Mouse (Mus musculus) bone marrow macrophage, adult 2 months (primary cell): Measurements from ENCODE around the gene Lsamp. TPM values are rescaled to one million over a fixed set of nuclear protein-coding genes. Genes with fewer than 3 reads are reported as not detected.

ENCODE experiments used
- H3K27ac ChIP-seq: 2 replicates; pipeline ENCODE4 v1.5.1; 2012; ENCODE audit warnings: low read depth, low read length; ENCODE audit not compliant: insufficient read depth
- H3K4me1 ChIP-seq: 2 replicates; pipeline ENCODE4 v1.6.1; 2012; ENCODE audit warnings: low read length; ENCODE audit not compliant: control insufficient read depth, insufficient read depth
- H3K4me3 ChIP-seq: 2 replicates; pipeline ENCODE4 v1.5.1; 2012; ENCODE audit warnings: mild to moderate bottlenecking, low read length, moderate library complexity; ENCODE audit not compliant: insufficient read depth
- CTCF ChIP-seq: IDR thresholded peaks from 2 replicates; pipeline ENCODE4 v1.5.1; 2012; ENCODE audit warnings: low read depth, mild to moderate bottlenecking, low read length, moderate library complexity
- POLR2A ChIP-seq: IDR thresholded peaks from 2 replicates; pipeline ENCODE4 v1.6.1; 2012; ENCODE audit warnings: mild to moderate bottlenecking, low read depth, low read length, borderline replicate concordance
- polyA plus RNA-seq: library from polyadenylated mRNA; stranded (reverse); fragments of >200 nt; gene quantifications from 2 replicates; pipeline ENCODE4 v1.2.4, GENCODE M21; 2012; ENCODE audit not compliant: missing spikeins, insufficient read depth, insufficient read length

Gene Lsamp
- polyA plus RNA-seq, 1 experiment, result not detected

GRCm38 (mm10) chr16:41131053-41131452 lies 1146.9 kb downstream of the Lsamp start:
- TF ChIP-seq CTCF, result no peak
- TF ChIP-seq POLR2A, result no peak
- H3K27ac ChIP-seq, result no peak overlapping the region
- no peak overlapping the region for H3K4me3 ChIP-seq
- H3K4me1 ChIP-seq, result no peaks in the 10 kb centered on the region

GRCm38 (mm10) chr16:41172839-41173238 lies 1188.7 kb downstream of the Lsamp start:
- no peak overlapping the region for H3K4me3 ChIP-seq
- no peaks in the 10 kb centered on the region for H3K4me1 ChIP-seq
- no peak for TF ChIP-seq CTCF
- no peak for TF ChIP-seq POLR2A
- no peak overlapping the region for H3K27ac ChIP-seq

DNA sequence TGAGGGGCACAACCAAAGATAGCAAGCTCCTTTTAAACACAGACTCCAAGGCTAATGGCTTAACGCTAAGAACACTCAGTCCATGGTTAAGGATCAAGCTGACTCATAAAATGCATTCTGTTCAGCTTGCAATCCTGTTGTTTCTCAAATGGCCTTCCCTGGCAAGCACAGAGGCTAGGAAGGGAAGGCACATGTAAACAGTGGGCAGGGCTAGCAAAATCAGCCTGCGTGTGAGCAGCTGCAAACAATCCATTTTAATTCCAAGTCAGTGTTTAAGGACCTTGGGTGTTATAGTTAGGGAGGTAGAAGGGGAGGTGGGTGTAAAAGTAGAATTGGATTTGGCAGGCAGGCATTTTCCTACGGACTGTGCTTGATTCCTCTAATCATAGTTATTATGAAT lies 1195.4 kb downstream of the Lsamp start:
- H3K4me1 ChIP-seq, result no peaks in the 10 kb centered on the region
- H3K27ac ChIP-seq, result no peak overlapping the region
- no peak overlapping the region for H3K4me3 ChIP-seq
- TF ChIP-seq CTCF, result no peak
- no peak for TF ChIP-seq POLR2A

DNA sequence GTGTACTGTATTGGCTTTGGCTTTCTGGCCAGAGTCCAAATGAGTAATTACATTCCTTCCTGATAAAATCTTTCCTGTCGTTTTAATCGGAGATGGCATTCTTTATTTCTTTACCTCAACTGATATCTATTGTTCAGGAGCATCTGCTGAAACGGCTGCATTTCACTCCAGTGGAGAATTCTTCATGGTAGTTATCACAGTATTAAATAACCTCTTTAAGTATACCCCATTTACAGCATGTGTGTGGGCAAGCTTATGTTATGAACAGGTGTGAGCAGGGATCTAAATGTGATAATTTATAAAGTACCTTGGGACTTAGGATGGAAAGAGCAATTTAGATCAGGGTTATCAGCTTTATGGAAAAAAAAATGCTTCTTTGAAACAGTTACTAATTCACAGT lies 1196.7 kb downstream of the Lsamp start:
- TF ChIP-seq CTCF (no peak), POLR2A (no peak)
- Histone ChIP-seq H3K27ac (no peak overlapping the region), H3K4me1 (no peaks in the 10 kb centered on the region), H3K4me3 (no peak overlapping the region)

DNA sequence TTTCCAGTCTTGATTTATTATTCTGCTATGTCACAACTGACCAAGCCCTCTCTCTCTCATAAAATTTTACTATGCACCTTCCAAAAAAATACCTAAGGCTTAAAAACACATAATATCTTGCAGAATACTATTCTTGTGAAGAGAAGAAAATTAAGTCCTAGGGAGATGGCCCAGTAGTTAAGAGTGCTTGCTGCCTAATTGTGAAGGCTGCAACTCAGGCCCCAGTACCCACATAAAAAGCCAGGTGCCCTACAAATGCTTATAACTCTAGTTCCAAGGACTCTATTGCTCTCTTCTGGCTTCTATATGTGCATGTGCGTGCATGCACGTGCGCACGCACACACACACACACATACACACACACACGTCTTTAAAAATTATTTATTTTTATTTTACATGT lies 1225.9 kb downstream of the Lsamp start:
- no peaks in the 10 kb centered on the region for H3K4me1 ChIP-seq
- TF ChIP-seq CTCF (no peak), POLR2A (no peak)
- no peak overlapping the region for H3K4me3 ChIP-seq
- no peak overlapping the region for H3K27ac ChIP-seq

GRCm38 (mm10) chr16:41235829-41236228 lies 1251.7 kb downstream of the Lsamp start:
- TF ChIP-seq POLR2A (no peak), CTCF (no peak)
- H3K27ac ChIP-seq, result no peak overlapping the region

GRCm38 (mm10) chr16:41242841-41243240 lies 1258.7 kb downstream of the Lsamp start:
- Histone ChIP-seq H3K4me1 (no peaks in the 10 kb centered on the region), H3K4me3 (no peak overlapping the region), H3K27ac (no peak overlapping the region)
- no peak for TF ChIP-seq CTCF

More at GRCm38 (mm10) chr16:41235829-41236228, 1251.7 kb downstream of the Lsamp start:
- H3K4me1 ChIP-seq, result no peaks in the 10 kb centered on the region
- no peak overlapping the region for H3K4me3 ChIP-seq

DNA sequence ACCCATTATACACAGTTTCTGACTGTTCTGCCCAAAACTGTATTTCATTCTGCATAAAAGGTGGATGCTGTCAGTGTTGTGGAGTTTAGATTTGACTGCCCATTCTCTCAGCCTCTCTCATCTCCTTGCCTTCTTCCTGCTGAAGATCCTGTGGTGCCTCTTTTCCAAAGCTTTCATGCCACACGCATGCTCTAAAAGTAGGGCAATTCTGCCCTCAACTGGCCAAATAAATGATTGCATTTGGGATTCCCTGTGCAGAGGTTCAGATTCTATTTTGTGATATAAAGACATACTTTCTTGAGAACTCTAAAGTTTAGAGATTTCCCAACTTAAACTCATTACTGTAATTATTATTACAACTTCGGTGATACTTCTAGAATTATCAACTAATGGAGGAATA lies 1260.5 kb downstream of the Lsamp start:
- Histone ChIP-seq H3K27ac (no peak overlapping the region), H3K4me1 (no peaks in the 10 kb centered on the region), H3K4me3 (no peak overlapping the region)
- no peak for TF ChIP-seq CTCF
- TF ChIP-seq POLR2A, result no peak

DNA sequence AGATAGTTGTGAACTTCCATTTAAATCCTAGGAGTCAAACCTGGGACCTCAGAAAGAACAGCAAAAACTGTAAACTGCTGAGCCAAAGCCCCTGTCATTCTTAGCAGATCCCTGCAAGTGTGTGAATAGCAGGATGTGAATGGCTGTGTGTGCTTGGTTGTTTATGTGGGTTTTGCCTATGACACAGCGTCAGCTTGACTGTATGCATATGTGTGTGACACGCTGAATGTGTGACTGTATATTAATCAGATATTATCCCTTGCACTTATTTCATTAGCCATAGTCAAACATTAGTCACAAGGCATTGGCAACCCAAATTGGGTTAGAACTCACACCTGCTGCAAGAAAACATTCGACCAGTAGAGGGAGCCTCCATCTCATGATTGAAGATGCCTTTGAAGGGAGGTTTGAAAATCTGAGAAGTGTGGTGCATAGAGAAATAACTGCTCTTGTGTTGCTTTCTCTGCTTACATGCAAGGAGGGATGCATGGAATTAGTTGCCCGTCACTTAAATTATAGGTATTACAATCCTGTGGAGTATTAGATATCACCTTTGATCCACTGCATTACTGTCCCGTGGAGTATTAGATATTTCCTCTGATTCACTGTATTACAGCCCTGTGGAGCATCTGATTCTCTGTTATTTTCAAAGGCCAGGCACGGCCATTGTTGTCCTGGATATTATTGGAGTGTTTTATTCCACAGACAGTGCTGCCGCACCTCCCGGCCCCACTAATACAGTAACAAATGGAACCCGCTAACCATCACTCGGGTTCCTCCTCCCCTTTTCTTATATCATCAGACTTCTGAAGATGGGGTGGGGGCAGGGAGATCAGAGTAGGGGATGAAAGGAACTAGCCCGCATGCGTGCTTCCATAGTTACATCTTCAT lies 1274.2 kb downstream of the Lsamp start:
- H3K4me1 ChIP-seq, result no peaks in the 10 kb centered on the region
- TF ChIP-seq POLR2A, result no peak
- no peak overlapping the region for H3K27ac ChIP-seq
- H3K4me3 ChIP-seq, result no peak overlapping the region

DNA sequence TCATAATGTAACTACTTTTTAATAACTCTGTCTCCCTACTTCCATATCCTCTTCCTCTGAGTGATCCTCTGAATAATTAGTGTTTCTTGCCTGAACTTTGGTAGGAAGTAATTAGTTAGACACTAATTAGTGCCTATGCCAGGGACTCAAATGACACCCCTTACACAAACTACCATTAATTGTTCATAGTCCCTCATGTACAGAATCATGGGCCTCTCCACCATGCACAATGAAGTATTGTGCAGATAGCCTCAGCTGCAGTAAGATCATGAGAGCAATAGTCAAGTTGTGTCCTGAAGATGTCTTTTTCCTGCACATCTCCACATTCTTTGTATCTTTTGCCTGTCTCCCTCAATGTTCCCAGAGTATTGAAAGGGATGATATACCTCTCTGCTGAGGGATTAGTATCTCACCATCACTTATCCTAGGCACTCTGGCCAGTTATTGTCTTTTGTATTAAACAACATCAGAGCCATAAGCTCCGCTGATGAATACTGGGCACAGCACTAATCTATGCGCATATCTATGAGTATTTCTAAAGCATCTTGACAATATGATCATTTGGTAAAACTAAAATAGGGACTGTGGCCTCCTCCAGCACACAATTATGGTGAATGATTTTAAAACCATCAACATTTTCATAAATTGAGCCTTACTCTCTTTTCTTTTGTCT lies 1292.0 kb downstream of the Lsamp start:
- no peak overlapping the region for H3K27ac ChIP-seq
- TF ChIP-seq CTCF (no peak), POLR2A (no peak)
- no peak overlapping the region for H3K4me3 ChIP-seq
- H3K4me1 ChIP-seq, result no peaks in the 10 kb centered on the region
